Mouse (Mus musculus): ENCODE data around the gene Traf3. TPM values are rescaled to one million over a fixed set of nuclear protein-coding genes. Genes with fewer than 3 reads are reported as not detected.

The Traf3 gene
- polyA plus RNA-seq, 1 experiment from 2014 or later = 22.1 TPM

- Histone ChIP-seq H3K4me3 (ENCODE audit: low read depth, low read length) (peak overlapping the region; percentile 15), H3K4me1 (ENCODE audit: control insufficient read depth, insufficient read depth, low read length) (peaks cover 24% of the 10 kb centered on the region), H3K36me3 (ENCODE audit: control insufficient read depth, insufficient read depth, low read length) (no peaks in the 10 kb centered on the region), H3K27me3 (ENCODE audit: control insufficient read depth, insufficient read depth, low read length) (no peaks in the 10 kb centered on the region), H3K9ac (replicated peaks; ENCODE audit: low read depth, low read length) (0 out of 2 replicates have a peak overlapping the region, but pooled peaks have one; percentile 17), H3K4me2 (ENCODE audit: low read depth, low read length) (peak overlapping the region; percentile 47), H3K9me3 (ENCODE audit: control insufficient read depth, low read length) (no peaks in the 10 kb centered on the region), H3K27ac (ENCODE audit: low read depth, low read length) (peak overlapping the region; percentile 85)
- 34% methylated on average over 7 of the region's 7 CpGs for WGBS
- ATAC-seq (ENCODE audit: low read depth) = no peak
Measured at GRCm38 (mm10) chr12:111161943-111162311, 4.2 kb upstream of the Traf3 start.

GRCm38 (mm10) chr12:111162312-111163061, 3.7 kb upstream of the Traf3 start:
- H3K4me3 ChIP-seq (ENCODE audit: low read depth, low read length) = peak overlapping the region; percentile 15
- H3K4me1 ChIP-seq (ENCODE audit: control insufficient read depth, insufficient read depth, low read length) = peaks cover 24% of the 10 kb centered on the region
- 0 out of 2 replicates have a peak overlapping the region, but pooled peaks have one; percentile 17 for H3K9ac ChIP-seq (replicated peaks; ENCODE audit: low read depth, low read length)
- ATAC-seq (ENCODE audit: low read depth) = peak; percentile 56
- H3K4me2 ChIP-seq (ENCODE audit: low read depth, low read length) = peak overlapping the region; percentile 47
- no peaks in the 10 kb centered on the region for H3K9me3 ChIP-seq (ENCODE audit: control insufficient read depth, low read length)
- H3K27me3 ChIP-seq (ENCODE audit: control insufficient read depth, insufficient read depth, low read length) = no peaks in the 10 kb centered on the region
- WGBS = 6% methylated on average over 16 of the region's 16 CpGs
- peak overlapping the region; percentile 85 for H3K27ac ChIP-seq (ENCODE audit: low read depth, low read length)
- H3K36me3 ChIP-seq (ENCODE audit: control insufficient read depth, insufficient read depth, low read length) = no peaks in the 10 kb centered on the region

DNA sequence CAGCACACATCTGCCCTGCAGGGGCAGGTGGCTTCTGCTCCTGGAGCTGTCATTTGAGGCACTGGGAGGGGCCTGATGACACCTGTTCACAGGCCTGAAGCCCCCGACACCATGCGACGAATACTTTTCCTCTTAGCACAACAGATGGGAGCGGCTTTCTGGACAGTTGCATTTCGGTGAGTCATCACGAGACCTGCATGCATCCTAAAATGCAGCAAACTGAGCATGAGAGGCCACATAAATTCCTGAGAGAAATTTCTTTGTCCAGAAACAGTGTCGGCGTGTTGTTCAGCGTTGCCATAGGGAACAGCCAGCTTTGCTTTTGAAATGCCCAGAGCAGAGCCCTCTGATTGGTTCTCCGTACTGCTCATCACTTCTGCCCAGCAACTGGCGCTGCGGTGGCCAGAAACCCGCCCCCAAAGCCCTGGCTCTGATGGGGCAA, 1.8 kb upstream of the Traf3 start:
- H3K9ac ChIP-seq (replicated peaks; ENCODE audit: low read depth, low read length) = peak overlapping the region; percentile 18

GRCm38 (mm10) chr12:111165146-111165812, 891 bp upstream of the Traf3 start:
- H3K4me3 ChIP-seq (ENCODE audit: low read depth, low read length) = peak overlapping the region; percentile 81
- no peaks in the 10 kb centered on the region for H3K9me3 ChIP-seq (ENCODE audit: control insufficient read depth, low read length)
- peak overlapping the region; percentile 71 for H3K4me2 ChIP-seq (ENCODE audit: low read depth, low read length)
- peak; percentile 10; the same call in 1 of the 2 replicates for ATAC-seq (ENCODE audit: low read depth)
- 0 out of 2 replicates have a peak overlapping the region, but pooled peaks have one; percentile 18 for H3K9ac ChIP-seq (replicated peaks; ENCODE audit: low read depth, low read length)
- 62% methylated on average over 10 of the region's 10 CpGs for WGBS
- H3K4me1 ChIP-seq (ENCODE audit: control insufficient read depth, insufficient read depth, low read length) = peaks cover 45% of the 10 kb centered on the region
- no peaks in the 10 kb centered on the region for H3K27me3 ChIP-seq (ENCODE audit: control insufficient read depth, insufficient read depth, low read length)
- H3K36me3 ChIP-seq (ENCODE audit: control insufficient read depth, insufficient read depth, low read length) = no peaks in the 10 kb centered on the region
- H3K27ac ChIP-seq (ENCODE audit: low read depth, low read length) = peak overlapping the region; percentile 79

More for the DNA sequence above, 1.8 kb upstream of the Traf3 start:
- Histone ChIP-seq H3K4me2 (ENCODE audit: low read depth, low read length) (peak overlapping the region; percentile 52), H3K27me3 (ENCODE audit: control insufficient read depth, insufficient read depth, low read length) (no peaks in the 10 kb centered on the region), H3K9me3 (ENCODE audit: control insufficient read depth, low read length) (no peaks in the 10 kb centered on the region), H3K27ac (ENCODE audit: low read depth, low read length) (peak overlapping the region; percentile 79), H3K4me3 (ENCODE audit: low read depth, low read length) (peak overlapping the region; percentile 21; the same call in 1 of the 2 replicates), H3K4me1 (ENCODE audit: control insufficient read depth, insufficient read depth, low read length) (peaks cover 40% of the 10 kb centered on the region), H3K36me3 (ENCODE audit: control insufficient read depth, insufficient read depth, low read length) (no peaks in the 10 kb centered on the region)
- peak; percentile 82 for ATAC-seq (ENCODE audit: low read depth)
- 1% methylated on average over 13 of the region's 13 CpGs for WGBS

DNA sequence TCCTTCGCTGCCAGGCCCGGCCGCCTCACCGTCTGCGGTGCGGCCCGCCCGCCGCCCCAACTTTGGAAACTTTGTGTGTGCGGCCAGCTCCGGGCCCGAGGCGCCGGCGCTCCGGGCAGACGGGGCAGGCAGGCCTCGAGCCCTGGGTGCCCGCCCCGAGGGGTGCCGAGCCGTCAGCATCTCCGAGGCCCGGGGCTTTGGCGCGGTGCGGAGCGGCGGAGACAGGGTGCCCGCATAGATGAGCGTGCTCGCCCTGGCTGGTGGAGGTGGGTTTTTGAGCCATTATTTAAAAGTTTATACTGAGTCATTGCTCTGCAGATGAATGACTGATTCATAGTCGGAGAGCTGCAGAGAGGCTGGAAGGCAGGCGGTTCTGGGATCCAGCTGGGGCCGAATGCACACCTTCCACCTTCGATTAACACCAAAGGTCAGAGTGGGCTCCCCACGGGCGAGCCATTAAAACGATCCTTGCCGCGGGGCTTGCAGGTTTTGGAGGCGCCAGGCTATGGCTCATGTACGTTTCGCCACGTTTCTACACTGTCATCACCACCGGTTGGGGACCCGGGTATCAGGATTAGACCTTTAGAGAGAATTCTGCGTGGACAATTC, 615 bp downstream of the Traf3 start:
- Histone ChIP-seq H3K36me3 (ENCODE audit: control insufficient read depth, insufficient read depth, low read length) (no peaks in the 10 kb centered on the region), H3K27me3 (ENCODE audit: control insufficient read depth, insufficient read depth, low read length) (no peaks in the 10 kb centered on the region), H3K4me1 (ENCODE audit: control insufficient read depth, insufficient read depth, low read length) (peaks cover 43% of the 10 kb centered on the region), H3K4me3 (ENCODE audit: low read depth, low read length) (peak overlapping the region; percentile 81), H3K9me3 (ENCODE audit: control insufficient read depth, low read length) (no peaks in the 10 kb centered on the region), H3K27ac (ENCODE audit: low read depth, low read length) (peak overlapping the region; percentile 79), H3K9ac (replicated peaks; ENCODE audit: low read depth, low read length) (peak overlapping the region; percentile 78), H3K4me2 (ENCODE audit: low read depth, low read length) (peak overlapping the region; percentile 71)
- ATAC-seq (ENCODE audit: low read depth) = peak; percentile 25; the same call in 1 of the 2 replicates
- WGBS = under 1% methylated on average over 45 of the region's 48 CpGs

DNA sequence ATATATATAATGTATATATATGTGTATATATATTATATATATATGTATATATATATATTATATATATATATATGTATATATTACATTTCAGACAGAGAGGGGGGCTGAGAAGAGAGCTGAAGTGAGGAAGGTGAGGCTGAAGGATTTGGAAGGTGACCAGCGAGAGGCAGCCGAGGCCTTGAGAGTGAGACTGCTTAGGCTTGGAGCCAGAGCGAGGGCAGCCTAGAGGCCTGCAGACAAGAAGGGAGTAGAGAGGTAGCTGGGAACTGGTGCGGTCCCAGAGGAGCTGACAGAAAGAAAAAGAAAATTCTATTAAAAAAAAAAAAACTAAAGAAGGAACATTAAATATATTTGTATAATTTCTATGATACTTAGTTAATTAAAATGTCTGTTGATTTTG, 2.7 kb downstream of the Traf3 start:
- Histone ChIP-seq H3K27me3 (ENCODE audit: control insufficient read depth, insufficient read depth, low read length) (no peaks in the 10 kb centered on the region), H3K36me3 (ENCODE audit: control insufficient read depth, insufficient read depth, low read length) (no peaks in the 10 kb centered on the region), H3K4me3 (ENCODE audit: low read depth, low read length) (no peak overlapping the region), H3K4me2 (ENCODE audit: low read depth, low read length) (peak overlapping the region; percentile 20), H3K4me1 (ENCODE audit: control insufficient read depth, insufficient read depth, low read length) (peaks cover 32% of the 10 kb centered on the region), H3K9me3 (ENCODE audit: control insufficient read depth, low read length) (no peaks in the 10 kb centered on the region), H3K9ac (replicated peaks; ENCODE audit: low read depth, low read length) (no peak overlapping the region), H3K27ac (ENCODE audit: low read depth, low read length) (no peak overlapping the region)
- ATAC-seq (ENCODE audit: low read depth) = no peak
- WGBS = 74% methylated on average over 4 of the region's 4 CpGs

- no peaks in the 10 kb centered on the region for H3K27me3 ChIP-seq (ENCODE audit: control insufficient read depth, insufficient read depth, low read length)
- no peaks in the 10 kb centered on the region for H3K9me3 ChIP-seq (ENCODE audit: control insufficient read depth, low read length)
- no peaks in the 10 kb centered on the region for H3K4me1 ChIP-seq (ENCODE audit: control insufficient read depth, insufficient read depth, low read length)
- H3K4me3 ChIP-seq (ENCODE audit: low read depth, low read length) = no peak overlapping the region
- H3K27ac ChIP-seq (ENCODE audit: low read depth, low read length) = no peak overlapping the region
- WGBS = 74% methylated on average over 4 of the region's 4 CpGs
- H3K4me2 ChIP-seq (ENCODE audit: low read depth, low read length) = no peak overlapping the region
- no peak for ATAC-seq (ENCODE audit: low read depth)
- no peak overlapping the region for H3K9ac ChIP-seq (replicated peaks; ENCODE audit: low read depth, low read length)
- H3K36me3 ChIP-seq (ENCODE audit: control insufficient read depth, insufficient read depth, low read length) = no peaks in the 10 kb centered on the region
Measured at GRCm38 (mm10) chr12:111178772-111179171, 12.6 kb downstream of the Traf3 start.

GRCm38 (mm10) chr12:111181848-111182247, 15.7 kb downstream of the Traf3 start:
- WGBS = 87% methylated on average over 5 of the region's 5 CpGs
- no peaks in the 10 kb centered on the region for H3K9me3 ChIP-seq (ENCODE audit: control insufficient read depth, low read length)
- H3K27ac ChIP-seq (ENCODE audit: low read depth, low read length) = no peak overlapping the region

More at GRCm38 (mm10) chr12:111181848-111182247, 15.7 kb downstream of the Traf3 start:
- H3K36me3 ChIP-seq (ENCODE audit: control insufficient read depth, insufficient read depth, low read length) = no peaks in the 10 kb centered on the region
- no peak overlapping the region for H3K4me2 ChIP-seq (ENCODE audit: low read depth, low read length)
- H3K9ac ChIP-seq (replicated peaks; ENCODE audit: low read depth, low read length) = no peak overlapping the region
- H3K4me3 ChIP-seq (ENCODE audit: low read depth, low read length) = no peak overlapping the region
- ATAC-seq (ENCODE audit: low read depth) = no peak
- no peaks in the 10 kb centered on the region for H3K27me3 ChIP-seq (ENCODE audit: control insufficient read depth, insufficient read depth, low read length)
- no peaks in the 10 kb centered on the region for H3K4me1 ChIP-seq (ENCODE audit: control insufficient read depth, insufficient read depth, low read length)

Data from neural tube, embryonic 14.5 days (tissue).